Mouse (Mus musculus) neural tube, embryonic 13.5 days (tissue): ENCODE results near the gene Ewsr1. TPM values are rescaled to one million over a fixed set of nuclear protein-coding genes. Genes with fewer than 3 reads are reported as not detected.

Source experiments
- ATAC-seq: fragments of 200-750 bp; cut with Nextera tagmentation; 2 replicates; pipeline ENCODE4 v1.8.0; 2017; ENCODE audit warnings: low read depth, mild to moderate bottlenecking, moderate TSS enrichment, moderate library complexity
- H3K27ac ChIP-seq: fragments of 300-500 bp; sonication (generic); replicated peaks from 2 replicates; pipeline ENCODE4 v1.5.1; 2015; ENCODE audit warnings: moderate library complexity, mild to moderate bottlenecking, inconsistent platforms
- H3K27me3 ChIP-seq: fragments of 300-500 bp; sonication (generic); 2 replicates; pipeline ENCODE4 v1.6.1; 2015; ENCODE audit warnings: mild to moderate bottlenecking, inconsistent platforms
- H3K36me3 ChIP-seq: fragments of 300-500 bp; sonication (generic); 2 replicates; pipeline ENCODE4 v1.6.1; 2015; ENCODE audit warnings: mild to moderate bottlenecking, inconsistent platforms
- H3K4me1 ChIP-seq: fragments of 300-500 bp; sonication (generic); replicated peaks from 2 replicates; pipeline ENCODE4 v1.6.1; 2015; ENCODE audit warnings: inconsistent platforms
- H3K4me2 ChIP-seq: fragments of 300-500 bp; sonication (generic); 2 replicates; pipeline ENCODE4 v1.6.1; 2015; ENCODE audit warnings: inconsistent platforms, mild to moderate bottlenecking, moderate library complexity
- H3K4me3 ChIP-seq: fragments of 300-500 bp; sonication (generic); 2 replicates; pipeline ENCODE4 v1.5.1; 2015; ENCODE audit warnings: mild to moderate bottlenecking, inconsistent platforms
- H3K9ac ChIP-seq: fragments of 300-500 bp; sonication (generic); 2 replicates; pipeline ENCODE4 v1.6.1; 2015; ENCODE audit warnings: moderate library complexity, mild to moderate bottlenecking, inconsistent platforms
- H3K9me3 ChIP-seq: fragments of 300-500 bp; sonication (generic); 2 replicates; pipeline ENCODE4 v1.6.1; 2016; ENCODE audit warnings: inconsistent platforms
- WGBS: fragments of 180-500 bp; shearing (Covaris S2); methylation state at CpG from one replicate; pipeline ENCODE4 v1.1.7; 2015; 5-methylcytosine and 5-hydroxymethylcytosine counted together
- polyA plus RNA-seq: library from polyadenylated mRNA; unstranded; fragments of >200 nt; fragmentation: Nextera tagmentation; extraction: Ambion mirVana; gene quantifications from 2 replicates; pipeline ENCODE4 v1.2.1, GENCODE M21; 2015

Ewsr1 gene
- polyA plus RNA-seq, 1 experiment from 2014 or later: 624 TPM

DNA sequence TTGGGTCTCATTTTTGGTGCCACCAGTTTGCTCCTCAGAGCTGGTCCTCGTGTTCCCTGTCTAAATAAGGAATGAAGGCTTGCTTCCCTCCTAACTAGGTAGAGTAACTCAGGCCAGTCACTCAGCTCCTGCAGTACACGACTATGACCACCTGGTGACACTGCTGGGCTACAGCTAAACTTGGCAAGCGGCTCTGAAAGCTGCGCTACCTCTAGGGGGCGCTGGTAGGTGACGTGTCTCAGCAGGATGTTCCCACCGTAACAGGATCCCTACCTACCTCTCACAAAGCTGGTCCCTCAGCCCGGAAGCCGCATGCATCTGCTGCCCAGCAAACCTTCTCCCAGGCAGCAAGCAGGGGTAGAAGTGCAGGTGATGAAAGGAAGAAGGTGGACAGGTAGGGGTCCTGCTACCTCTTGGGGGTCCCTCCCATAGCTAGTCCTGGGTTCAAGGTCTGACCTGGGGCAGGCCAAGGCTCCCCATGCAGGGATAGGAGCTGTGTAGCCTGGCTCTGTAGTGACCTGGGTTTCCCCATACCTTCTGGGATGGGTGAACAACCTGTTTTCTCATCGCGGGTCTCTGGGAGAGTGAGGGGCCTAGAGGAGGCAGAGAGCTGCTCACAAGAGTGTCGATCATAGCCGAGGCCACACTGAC is 16.0 kb upstream of the Ewsr1 start:
- no peak overlapping the region for H3K27ac ChIP-seq
- ATAC-seq: peak; percentile 49
- H3K4me2 ChIP-seq: no peak overlapping the region
- no peaks in the 10 kb centered on the region for H3K27me3 ChIP-seq
- H3K4me3 ChIP-seq: no peak overlapping the region
- H3K9ac ChIP-seq: no peak overlapping the region
- H3K36me3 ChIP-seq: no peaks in the 10 kb centered on the region
- no peaks in the 10 kb centered on the region for H3K9me3 ChIP-seq
- no peaks in the 10 kb centered on the region for H3K4me1 ChIP-seq
- WGBS: 29% methylated on average over 13 of the region's 13 CpGs

DNA sequence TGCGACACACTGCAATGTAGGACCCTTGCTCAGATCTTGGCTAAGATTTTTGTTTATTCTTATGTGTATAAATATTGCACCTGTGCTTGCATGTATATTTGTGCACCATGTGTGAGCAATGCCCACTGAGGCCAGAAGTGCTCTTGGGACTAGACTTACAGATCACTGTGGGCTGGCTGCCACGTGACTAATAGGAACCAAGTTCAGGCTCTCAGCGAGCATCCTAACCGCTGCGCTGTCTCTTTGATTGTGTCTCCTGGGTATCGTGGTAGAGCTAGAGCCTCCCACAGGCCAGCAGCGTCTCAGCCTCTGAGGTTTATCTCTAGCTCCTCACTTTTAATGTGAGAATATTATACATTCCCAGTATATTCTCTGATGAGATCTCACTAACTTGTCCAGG is 14.6 kb upstream of the Ewsr1 start:
- H3K4me1 ChIP-seq: no peaks in the 10 kb centered on the region

DNA sequence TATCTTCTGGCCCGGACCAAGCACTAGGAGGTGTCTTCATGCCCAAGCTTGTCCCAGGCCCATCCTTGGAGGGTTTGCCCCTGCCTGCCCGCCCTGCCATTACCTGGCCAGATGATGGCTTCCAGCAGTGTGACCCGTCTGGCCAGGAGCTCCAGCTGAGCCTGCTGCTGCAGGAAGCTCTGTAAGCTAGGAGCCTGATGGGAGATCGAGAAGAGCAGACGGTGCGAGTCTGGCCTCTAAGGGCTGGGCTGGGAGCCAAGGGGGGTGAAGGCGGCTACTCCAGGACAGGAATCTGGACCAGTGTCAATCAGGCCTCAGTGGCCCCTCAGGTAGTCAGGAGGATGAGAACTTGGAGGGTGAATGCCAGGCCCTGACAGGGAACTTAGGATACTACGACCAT is 10.4 kb upstream of the Ewsr1 start:
- no peaks in the 10 kb centered on the region for H3K4me1 ChIP-seq
- no peak overlapping the region for H3K4me2 ChIP-seq
- H3K27me3 ChIP-seq: no peaks in the 10 kb centered on the region
- peaks cover 13% of the 10 kb centered on the region for H3K36me3 ChIP-seq
- no peak for ATAC-seq
- no peak overlapping the region for H3K27ac ChIP-seq
- H3K9me3 ChIP-seq: no peaks in the 10 kb centered on the region
- WGBS: 77% methylated on average over 8 of the region's 8 CpGs
- H3K4me3 ChIP-seq: no peak overlapping the region
- H3K9ac ChIP-seq: no peak overlapping the region

More for the DNA sequence above, 14.6 kb upstream of the Ewsr1 start:
- no peaks in the 10 kb centered on the region for H3K36me3 ChIP-seq
- no peaks in the 10 kb centered on the region for H3K27me3 ChIP-seq
- H3K4me3 ChIP-seq: no peak overlapping the region
- H3K27ac ChIP-seq: no peak overlapping the region
- WGBS: 78% methylated on average over 7 of the region's 7 CpGs
- H3K9ac ChIP-seq: no peak overlapping the region
- H3K9me3 ChIP-seq: no peaks in the 10 kb centered on the region
- H3K4me2 ChIP-seq: no peak overlapping the region
- no peak for ATAC-seq

DNA sequence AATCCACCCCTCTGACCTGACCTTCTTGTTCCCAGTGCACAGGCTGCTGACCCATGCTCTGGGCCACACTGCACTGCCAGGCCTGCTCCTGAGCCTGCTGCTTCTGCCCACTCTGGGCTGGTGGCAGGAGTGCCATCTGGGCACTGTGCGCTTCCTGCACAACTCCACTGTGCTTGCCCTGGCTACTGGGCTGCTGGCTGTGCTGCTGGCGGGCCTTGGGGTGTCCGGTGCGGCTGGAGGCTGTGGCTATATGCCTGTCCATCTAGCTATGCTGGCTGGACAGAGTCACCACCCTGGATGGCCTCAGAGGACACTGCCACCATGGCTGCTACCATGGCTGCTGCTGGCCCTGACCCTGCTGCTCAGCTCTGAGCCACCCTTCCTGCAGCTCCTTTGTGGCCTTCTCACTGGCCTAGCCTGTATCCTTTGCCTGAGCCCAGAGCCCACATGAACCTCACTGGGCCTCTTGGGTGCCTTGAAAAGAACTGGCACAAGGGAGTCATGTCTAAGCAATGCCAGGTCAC is 5.0 kb upstream of the Ewsr1 start:
- ATAC-seq: no peak
- H3K9me3 ChIP-seq: no peaks in the 10 kb centered on the region
- 96% methylated on average over 4 of the region's 4 CpGs for WGBS
- H3K9ac ChIP-seq: 0 out of 2 replicates have a peak overlapping the region, but pooled peaks have one; percentile 26
- peaks cover 27% of the 10 kb centered on the region for H3K36me3 ChIP-seq
- H3K4me3 ChIP-seq: no peak overlapping the region
- no peak overlapping the region for H3K27ac ChIP-seq
- H3K4me1 ChIP-seq: peaks cover 18% of the 10 kb centered on the region
- no peaks in the 10 kb centered on the region for H3K27me3 ChIP-seq
- no peak overlapping the region for H3K4me2 ChIP-seq

DNA sequence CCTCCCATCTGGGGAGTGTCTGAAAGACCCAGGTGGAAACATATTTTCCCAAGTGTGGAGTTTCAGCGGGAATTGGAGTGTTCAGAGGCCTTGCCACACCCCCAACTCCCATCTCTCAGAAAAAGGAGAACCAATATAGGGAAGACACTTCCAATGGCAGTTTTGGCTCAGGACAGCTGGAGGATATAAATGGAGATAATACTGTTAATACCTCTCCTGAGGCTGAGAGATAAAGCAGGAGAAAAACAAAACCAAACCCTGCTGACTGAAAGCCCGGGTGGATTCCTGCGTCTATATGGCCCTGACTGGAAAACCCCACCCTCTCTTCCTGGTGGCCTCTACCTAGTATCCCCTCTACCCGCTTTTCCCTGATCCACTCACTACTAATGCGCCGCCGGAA is 3.3 kb upstream of the Ewsr1 start:
- Histone ChIP-seq H3K4me3 (no peak overlapping the region), H3K9me3 (no peaks in the 10 kb centered on the region), H3K27me3 (no peaks in the 10 kb centered on the region), H3K9ac (no peak overlapping the region), H3K4me2 (no peak overlapping the region), H3K4me1 (peaks cover 22% of the 10 kb centered on the region), H3K36me3 (peaks cover 27% of the 10 kb centered on the region), H3K27ac (no peak overlapping the region)
- ATAC-seq: no peak
- WGBS: 85% methylated on average over 7 of the region's 7 CpGs

DNA sequence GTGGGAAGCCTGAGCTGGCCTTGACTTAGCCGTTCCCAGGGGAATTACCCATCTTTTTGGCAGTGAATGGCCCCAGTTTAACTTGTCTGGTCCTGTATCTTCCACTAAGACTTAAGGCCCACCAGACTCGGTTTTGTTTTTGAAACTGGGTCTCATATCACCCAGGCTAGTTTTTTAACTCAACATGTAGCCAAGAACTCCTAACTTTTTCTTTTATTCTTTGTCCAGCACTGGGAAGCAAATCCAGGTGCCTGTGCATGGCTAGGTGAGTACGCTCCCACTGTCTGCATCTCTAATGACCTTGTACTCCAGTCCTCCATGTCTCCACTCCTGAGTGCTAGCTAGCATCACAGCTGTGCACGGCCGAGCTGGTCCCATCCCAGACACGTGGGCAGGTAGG is 2.6 kb upstream of the Ewsr1 start:
- no peaks in the 10 kb centered on the region for H3K9me3 ChIP-seq
- peak overlapping the region; percentile 86; the same call in 1 of the 2 replicates for H3K4me2 ChIP-seq
- H3K4me3 ChIP-seq: no peak overlapping the region
- WGBS: 81% methylated on average over 6 of the region's 6 CpGs
- no peaks in the 10 kb centered on the region for H3K27me3 ChIP-seq
- ATAC-seq: no peak
- H3K36me3 ChIP-seq: peaks cover 27% of the 10 kb centered on the region
- no peak overlapping the region for H3K9ac ChIP-seq
- H3K4me1 ChIP-seq: peaks cover 30% of the 10 kb centered on the region
- H3K27ac ChIP-seq: no peak overlapping the region

DNA sequence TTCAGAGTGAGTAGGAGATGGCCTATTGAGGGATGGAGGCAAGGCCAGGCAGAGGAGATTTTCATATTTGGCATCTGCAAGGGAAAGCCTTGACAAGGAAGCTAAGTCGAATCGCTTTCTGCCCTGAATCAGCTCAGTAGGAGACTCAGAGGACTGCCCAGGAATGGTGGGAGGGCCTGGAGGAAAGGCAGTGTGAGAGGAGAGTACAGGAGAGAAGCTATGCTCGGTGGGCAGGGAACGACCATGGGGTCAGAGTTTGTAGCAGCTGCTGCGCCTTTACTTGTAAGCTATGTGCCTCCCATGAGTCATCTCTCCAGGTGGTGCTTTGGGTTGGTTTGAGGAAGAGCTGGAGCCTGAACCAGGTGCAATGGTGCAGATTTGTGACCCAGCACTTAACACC is 1.7 kb upstream of the Ewsr1 start:
- Histone ChIP-seq H3K4me3 (peak overlapping the region; percentile 100), H3K4me1 (peaks cover 38% of the 10 kb centered on the region), H3K4me2 (peak overlapping the region; percentile 86), H3K27ac (peak overlapping the region; percentile 99; the same call in 1 of the 2 replicates), H3K9ac (peak overlapping the region; percentile 99), H3K36me3 (peaks cover 27% of the 10 kb centered on the region), H3K9me3 (no peaks in the 10 kb centered on the region), H3K27me3 (no peaks in the 10 kb centered on the region)
- no peak for ATAC-seq
- WGBS: 41% methylated on average over 5 of the region's 5 CpGs

DNA sequence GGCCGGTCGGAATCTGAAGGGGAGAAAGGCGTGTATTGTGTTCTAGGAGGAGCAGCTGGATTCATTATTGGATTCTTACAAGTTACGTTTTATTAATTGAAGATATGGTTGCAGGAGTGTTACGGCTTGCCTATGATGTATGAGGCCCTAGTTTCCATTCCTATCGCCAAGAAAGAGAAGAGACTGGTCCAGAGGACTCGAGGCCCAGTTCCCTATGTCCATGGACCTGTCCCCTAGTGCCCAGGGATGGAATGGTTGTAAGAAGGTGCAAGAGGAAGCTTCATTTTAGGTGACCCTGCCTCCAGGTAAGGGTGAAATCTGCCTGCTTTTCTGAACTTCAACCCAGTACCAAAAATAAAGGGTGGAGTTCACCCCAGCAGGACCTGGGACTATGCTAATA is 1.2 kb upstream of the Ewsr1 start:
- H3K27me3 ChIP-seq: no peaks in the 10 kb centered on the region
- H3K9ac ChIP-seq: peak overlapping the region; percentile 99
- no peaks in the 10 kb centered on the region for H3K9me3 ChIP-seq
- WGBS: under 1% methylated on average over 7 of the region's 7 CpGs
- peaks cover 22% of the 10 kb centered on the region for H3K36me3 ChIP-seq
- peaks cover 40% of the 10 kb centered on the region for H3K4me1 ChIP-seq
- peak; percentile 9; the same call in 1 of the 2 replicates for ATAC-seq
- peak overlapping the region; percentile 99 for H3K27ac ChIP-seq
- peak overlapping the region; percentile 86 for H3K4me2 ChIP-seq
- H3K4me3 ChIP-seq: peak overlapping the region; percentile 100

DNA sequence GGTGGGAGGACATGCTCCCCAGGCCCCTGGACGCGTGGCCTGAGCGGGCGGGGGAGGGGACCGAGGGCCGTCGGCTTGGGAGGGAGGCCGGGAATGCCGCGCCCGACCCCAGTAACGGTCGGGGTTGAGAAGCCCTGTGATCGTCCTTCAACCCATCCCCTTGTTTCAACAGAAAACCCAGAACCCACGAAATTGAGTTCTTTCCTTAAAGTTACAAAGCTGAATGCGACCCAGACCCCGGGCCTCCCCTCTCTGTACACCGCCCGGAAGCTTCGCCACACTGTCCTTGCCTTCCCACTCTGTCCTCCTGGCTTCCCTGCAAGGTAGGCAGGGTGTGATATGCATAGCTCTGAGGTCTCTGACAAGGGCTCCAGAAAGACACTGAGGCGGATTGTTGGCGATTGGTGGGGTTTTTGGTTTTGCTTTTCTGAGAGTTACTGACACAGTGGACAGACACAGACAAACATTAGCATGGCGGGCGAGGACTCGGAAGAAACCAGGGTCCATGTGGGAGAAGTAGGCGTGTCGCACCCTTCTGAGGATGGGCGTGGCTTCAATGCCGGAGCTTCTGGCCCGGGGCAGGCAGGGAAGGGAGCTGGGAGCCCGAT is 614 bp upstream of the Ewsr1 start:
- WGBS: under 1% methylated on average over 31 of the region's 31 CpGs

DNA sequence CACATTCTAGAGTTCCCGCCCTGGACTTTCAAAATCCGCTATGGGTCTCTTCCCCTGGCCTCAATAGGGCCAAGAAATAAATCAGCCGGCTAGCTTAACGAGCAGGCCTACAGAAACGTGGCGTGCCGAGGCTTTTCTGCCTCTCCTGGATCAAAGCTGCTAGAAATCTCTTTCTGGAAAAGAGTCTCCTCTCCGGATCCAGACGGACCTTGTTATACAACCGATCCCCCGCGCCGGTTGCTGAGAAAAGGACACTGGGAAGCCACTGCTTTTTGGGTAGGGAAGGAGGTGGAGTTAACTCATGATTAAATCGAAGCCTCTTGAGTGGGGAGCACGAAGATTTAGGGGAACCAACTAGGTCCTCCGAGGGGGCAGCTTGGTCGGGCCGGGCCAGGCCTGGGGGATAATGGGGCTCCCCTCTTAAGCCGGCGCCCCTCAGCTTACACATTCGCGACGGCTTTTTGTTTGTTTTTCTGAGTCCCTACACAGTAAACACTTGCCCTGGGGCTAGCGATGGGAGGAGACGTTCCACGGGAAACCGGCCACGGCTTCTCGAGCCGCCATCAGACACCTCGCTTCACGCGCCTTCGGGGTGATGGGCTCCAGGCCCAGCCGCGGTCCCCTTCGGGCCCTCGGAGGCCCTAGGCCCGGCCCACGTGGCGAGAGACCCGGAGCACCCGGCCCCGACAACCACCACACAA is 881 bp downstream of the Ewsr1 start:
- Histone ChIP-seq H3K27ac (peak overlapping the region; percentile 99), H3K4me3 (peak overlapping the region; percentile 100), H3K27me3 (no peaks in the 10 kb centered on the region), H3K9ac (peak overlapping the region; percentile 99), H3K4me2 (peak overlapping the region; percentile 95), H3K9me3 (no peaks in the 10 kb centered on the region), H3K36me3 (0 out of 2 replicates have a peak, but pooled peaks cover 4% of the 10 kb centered on the region), H3K4me1 (peaks cover 43% of the 10 kb centered on the region)
- ATAC-seq: peak; percentile 52; the same call in 1 of the 2 replicates
- under 1% methylated on average over 44 of the region's 44 CpGs for WGBS

More for the DNA sequence above, 614 bp upstream of the Ewsr1 start:
- Histone ChIP-seq H3K27ac (peak overlapping the region; percentile 99), H3K4me1 (peaks cover 42% of the 10 kb centered on the region), H3K9ac (peak overlapping the region; percentile 99), H3K9me3 (no peaks in the 10 kb centered on the region), H3K36me3 (peaks cover 17% of the 10 kb centered on the region), H3K27me3 (no peaks in the 10 kb centered on the region), H3K4me3 (peak overlapping the region; percentile 100), H3K4me2 (peak overlapping the region; percentile 86)
- ATAC-seq: peak; percentile 81

DNA sequence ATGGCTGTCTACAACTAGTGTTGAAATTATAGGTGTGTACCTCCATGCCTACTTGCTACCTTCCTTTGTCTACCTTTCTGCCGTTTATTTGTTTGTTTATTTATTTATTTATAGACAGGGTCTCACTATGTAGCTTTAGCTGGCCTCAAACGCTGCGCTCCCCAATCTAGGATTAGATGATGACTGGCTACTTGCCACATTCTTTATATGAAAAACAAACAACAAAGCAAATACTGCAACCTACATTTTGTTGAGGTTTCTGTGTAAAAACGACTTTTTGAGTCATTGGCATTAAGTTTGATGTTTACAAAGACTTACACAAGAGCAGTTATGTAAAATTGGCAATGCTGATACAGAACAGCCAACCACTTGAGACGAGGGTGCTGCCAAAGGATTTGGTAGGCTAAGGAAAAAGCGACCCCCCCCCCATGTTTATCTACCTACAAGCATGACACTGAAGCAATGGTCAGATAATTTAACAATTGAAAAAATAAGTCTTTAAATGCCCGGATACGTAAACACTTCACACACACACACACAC is 2.5 kb downstream of the Ewsr1 start:
- Histone ChIP-seq H3K27ac (no peak overlapping the region), H3K4me1 (peaks cover 40% of the 10 kb centered on the region), H3K4me3 (peak overlapping the region; percentile 100), H3K9me3 (no peaks in the 10 kb centered on the region), H3K4me2 (peak overlapping the region; percentile 95), H3K27me3 (no peaks in the 10 kb centered on the region), H3K36me3 (peaks cover 11% of the 10 kb centered on the region), H3K9ac (peak overlapping the region; percentile 99; the same call in 1 of the 2 replicates)
- 79% methylated on average over 8 of the region's 8 CpGs for WGBS
- ATAC-seq: no peak

DNA sequence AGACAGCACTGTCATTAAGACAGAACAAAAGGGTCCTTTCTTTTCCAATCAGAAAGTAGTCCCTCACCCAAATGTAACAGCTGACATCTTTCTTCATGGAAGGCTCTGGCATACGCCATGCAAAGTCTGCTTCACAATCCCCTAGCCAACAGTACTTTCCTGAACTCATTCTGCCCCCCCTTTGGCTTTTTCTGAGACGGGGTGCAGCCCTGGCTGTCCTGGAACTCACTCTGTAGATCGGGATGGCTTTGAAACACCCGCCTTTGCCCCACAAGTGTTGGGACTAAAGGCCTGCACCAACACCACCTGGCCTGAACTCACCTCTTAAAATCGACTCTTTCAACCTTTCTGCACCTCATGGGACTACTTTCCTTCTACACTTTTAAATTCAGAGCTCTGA is 3.2 kb downstream of the Ewsr1 start:
- H3K9ac ChIP-seq: no peak overlapping the region
- no peaks in the 10 kb centered on the region for H3K9me3 ChIP-seq
- 73% methylated on average over 5 of the region's 5 CpGs for WGBS
- no peak for ATAC-seq
- peaks cover 18% of the 10 kb centered on the region for H3K36me3 ChIP-seq
- no peak overlapping the region for H3K27ac ChIP-seq
- peaks cover 33% of the 10 kb centered on the region for H3K4me1 ChIP-seq
- H3K4me2 ChIP-seq: 0 out of 2 replicates have a peak overlapping the region, but pooled peaks have one; percentile 1
- H3K4me3 ChIP-seq: 0 out of 2 replicates have a peak overlapping the region, but pooled peaks have one; percentile 1
- H3K27me3 ChIP-seq: no peaks in the 10 kb centered on the region
